Mouse (Mus musculus) brain, adult 2 months (tissue): ENCODE data around the gene Ets2.
A peak's percentile ranks its signal among the peaks of the same experiment; 100 is the strongest.
"Not testable (repeated sequence)": the region's sequence is repeated elsewhere in the genome, so short reads cannot be mapped to it uniquely, and the experiment has no call there.

ENCODE experiments used
- DNase-seq: peaks from one replicate; pipeline ENCODE4 v3.0.0; 2011; ENCODE audit warnings: low read depth, low spot score

Ets2 gene

DNA sequence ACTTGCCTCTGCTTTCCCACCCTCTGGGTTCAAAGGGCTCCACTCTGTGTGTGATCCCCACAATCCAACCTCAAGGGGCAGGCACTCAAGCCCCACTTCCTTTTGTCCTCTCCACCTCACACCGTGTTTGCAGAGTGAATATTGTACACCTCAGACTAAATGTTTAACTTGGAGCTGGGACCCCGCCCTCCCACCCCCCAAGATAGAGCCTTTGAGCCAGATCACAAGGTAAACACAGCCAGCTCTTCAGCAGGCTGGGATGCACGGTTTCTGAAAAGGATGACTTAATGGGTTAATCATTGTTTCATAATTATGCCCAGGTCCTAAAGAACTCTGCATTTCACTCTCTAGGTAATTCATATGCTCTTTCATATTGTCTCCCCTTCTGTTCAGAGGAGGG lies 2.2 kb upstream of the Ets2 start:
- DNase-seq: no peak

DNA sequence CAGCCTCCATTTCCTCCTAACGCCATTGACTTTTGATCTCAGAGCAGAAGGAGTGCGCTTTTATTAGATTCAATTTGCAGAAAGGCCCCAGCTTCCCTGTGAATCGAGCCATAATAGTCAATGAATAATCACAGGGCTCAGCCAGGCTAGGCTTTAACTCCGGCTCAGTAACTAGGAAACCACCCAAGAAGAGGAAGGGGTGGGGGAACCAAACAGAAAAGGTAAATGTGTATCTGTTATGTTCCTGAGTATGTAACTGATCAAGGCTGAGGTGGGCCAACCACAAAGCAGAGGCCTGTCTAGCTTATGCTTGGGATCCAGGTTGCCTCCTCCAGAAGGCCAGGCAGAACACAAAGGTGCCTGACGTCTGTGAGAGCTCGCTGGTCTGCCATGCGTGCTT lies 1.7 kb upstream of the Ets2 start:
- no peak for DNase-seq

DNA sequence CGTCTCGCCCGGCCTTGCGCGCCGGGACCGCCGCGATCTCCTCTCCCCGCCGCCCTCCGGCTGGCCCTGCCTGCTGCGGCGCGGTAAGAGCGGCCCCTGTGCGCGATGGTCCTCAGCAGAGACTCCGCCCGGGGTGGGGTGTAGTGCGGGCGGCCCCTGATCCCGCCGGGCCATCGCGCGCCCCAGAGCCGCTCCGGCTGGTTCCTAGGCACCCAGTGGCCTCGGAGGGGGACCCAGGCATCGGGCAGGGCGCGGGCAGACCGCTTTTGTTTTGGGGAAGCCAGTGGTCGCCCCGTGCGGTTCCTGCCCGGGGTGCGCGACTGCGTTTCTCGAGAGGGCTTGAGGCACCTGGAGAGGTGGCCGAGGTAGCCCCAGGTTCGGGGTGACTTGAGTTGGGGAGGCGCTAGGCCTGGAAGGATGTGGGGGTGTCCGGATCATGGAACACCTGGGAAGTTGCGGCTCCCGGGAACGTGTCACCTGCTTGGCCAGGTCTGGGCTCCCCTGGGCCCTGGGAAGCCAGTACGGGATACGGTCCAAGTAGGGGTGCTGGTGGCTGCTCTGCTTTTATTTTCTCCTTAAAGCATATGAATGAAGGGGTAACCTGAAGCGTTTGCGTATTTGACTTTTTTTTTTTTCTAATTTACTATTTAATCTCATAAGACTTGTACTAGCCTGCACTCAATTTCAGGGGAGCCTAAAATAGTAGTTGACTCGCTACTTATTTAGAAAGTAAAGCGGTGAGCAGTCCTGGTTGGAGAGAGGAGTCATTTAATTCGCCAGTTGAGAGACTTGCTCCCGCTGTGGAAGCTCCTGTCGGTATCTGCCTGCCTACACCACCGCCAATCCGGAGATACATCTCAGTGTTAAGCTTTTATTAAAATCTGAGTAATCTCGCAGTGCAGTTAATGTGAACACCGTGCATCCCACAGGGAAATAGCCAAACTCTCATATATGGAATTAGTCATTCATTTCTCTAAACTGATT lies 979 bp downstream of the Ets2 start:
- peak; percentile 79 for DNase-seq

DNA sequence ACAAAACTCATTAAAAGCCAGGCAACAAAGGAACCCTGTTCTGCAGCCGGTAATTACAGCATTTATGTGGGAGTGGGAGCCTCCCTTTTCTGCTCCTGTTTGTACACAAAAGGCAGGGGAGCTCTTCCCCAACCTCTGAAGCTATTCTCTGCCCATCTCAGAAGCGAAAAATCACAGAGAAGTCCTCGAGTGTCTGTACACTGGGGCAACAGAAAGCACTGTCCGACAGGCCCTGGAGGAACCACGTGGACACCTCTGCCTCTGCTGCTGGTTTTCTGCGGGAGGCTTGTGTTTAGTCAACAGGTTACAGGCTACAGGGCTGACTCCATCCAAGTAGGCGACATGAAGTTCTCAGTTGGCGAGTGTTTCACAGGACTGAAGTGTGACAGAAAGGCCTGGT lies 2.1 kb downstream of the Ets2 start:
- peak; percentile 47 for DNase-seq

DNA sequence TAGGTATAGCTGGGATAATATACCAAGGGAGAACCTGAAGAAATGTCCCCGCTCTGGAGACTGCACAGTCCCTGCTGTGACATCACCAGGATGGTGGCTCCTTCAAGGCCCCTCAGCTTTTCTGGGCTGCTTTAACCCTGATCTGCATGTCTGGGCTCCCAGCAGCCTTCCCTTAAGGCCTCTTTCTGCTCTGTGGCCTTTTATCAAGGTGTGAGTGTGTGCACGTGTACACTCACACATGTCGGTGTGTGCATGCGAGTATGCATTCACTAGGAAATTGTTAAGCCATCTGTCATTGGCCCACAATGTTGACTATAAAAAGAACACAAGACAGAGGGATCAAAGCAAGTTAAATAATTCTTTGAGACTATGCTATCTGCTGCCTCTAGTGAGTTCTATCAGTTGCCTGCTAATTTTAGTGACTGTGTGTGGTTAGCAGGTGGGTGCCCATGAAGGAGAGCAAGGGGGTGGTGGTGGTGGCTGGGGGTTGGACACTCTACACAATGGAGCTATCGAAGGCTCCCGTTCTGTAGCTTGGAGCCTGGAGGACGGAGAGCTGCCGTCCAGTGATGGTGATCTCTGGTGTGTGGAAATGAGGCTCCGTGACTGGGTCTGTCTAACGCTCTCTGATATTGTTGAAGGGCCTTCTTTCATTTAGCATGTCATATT lies 2.9 kb downstream of the Ets2 start:
- peak; percentile 64 for DNase-seq

DNA sequence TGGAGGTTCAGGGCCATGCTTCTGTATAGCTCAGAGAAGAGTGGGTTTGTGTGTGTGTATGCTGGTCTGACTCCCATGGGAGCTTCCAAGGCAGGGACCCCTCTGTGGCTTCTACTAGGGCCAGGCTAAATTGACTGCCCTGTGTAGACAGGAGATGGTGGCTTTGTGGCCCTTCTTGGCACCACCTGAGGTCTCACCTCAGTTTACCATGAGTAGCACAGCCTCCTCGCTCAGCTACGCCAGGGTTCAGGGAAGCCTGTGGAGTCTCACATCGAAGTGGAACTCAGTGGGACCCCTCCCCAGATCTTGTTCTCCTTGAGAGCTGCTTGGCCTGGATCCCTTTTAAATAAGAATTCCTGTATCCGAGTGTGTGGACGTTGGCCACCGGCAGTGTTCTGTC lies 3.9 kb downstream of the Ets2 start:
- no peak for DNase-seq

DNA sequence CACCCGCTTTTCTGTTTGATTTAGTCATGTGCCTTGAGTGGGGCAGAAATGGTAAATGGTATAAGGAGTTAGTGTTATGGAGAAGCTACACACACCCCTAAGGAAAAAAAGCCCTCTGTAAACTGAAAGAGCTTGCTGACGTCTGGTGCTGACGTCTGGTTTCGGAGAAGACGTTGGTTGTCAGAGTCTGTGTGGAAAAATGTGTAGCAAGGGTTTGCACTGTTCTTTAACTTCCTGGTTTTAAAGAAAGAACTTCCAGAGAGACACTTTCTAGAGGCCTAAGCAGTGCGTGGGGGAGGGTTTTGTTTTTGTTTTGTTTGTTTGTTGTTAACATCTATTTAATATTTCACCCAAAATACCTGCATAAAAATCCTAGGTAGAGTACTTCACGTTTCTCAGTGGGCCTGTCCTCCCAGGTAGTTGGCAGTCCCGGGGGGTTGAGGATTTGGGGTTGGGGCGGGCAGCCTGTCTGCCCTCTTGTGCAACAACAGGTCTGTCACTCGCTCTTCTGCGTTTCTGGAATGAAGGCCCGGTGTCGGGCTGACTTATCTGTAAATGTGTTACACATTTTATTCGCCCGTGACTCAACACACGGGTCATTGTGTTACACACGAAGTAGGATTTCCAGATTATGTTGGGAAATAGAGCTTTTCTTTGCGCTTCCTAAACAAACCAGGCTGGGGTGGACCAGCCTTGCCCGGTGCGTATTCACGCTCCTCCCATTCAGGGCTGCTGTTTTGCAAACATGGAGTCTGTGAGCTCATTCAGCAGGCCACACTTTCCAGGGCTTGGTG lies 6.5 kb downstream of the Ets2 start:
- DNase-seq: no peak

DNA sequence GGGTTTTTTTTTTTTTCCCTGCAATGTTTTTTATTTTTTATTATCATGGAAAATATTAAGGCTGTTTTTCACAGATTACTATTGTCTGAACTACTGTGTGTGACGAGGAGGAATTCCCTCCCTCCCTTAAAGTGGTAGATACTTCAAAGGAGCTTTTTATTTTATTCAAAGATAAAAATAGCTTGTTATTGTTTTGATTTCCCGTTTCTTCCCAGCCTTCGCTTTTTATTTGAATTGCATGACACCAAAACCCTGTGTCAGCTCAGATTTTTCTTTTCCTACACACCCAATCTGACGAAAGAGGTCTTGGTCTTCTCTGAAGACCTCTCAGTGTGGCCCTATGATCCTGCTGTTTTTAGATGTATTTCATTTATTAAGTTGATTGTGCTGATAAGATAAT lies 7.3 kb downstream of the Ets2 start:
- DNase-seq: no peak

DNA sequence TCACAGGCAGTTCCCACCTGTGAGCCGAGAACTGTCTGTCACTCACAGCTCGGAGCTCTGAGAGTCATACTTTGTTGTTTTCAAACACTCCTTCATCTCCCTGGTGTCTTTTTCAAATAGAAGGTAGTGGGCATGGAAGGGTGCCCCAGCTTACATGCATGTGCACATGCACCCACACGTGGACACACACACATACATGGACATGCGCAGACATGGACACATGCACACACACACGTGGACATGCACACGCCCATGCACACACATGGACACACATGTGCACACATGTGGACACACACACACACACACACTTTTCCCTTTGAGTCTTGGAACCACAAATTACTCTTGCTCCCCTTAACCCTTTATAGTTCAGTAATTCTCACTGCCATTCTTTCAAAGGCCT lies 8.3 kb downstream of the Ets2 start:
- DNase-seq: no peak

DNA sequence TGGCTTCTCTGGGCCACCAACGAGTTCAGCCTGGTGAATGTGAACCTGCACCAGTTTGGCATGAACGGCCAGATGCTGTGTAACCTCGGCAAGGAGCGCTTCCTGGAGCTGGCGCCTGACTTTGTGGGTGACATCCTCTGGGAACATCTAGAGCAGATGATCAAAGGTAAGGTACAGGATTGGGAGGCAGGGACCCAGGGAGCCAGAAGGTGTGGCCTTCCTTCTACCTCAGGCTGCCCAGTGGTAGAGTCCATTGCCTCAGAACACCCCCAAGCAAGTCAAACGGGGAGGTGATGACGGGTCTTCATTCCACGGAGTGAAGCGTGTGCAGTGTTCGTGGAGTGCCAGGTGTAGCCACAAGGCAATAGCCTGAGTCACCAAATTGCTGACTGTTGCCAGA lies 10.2 kb downstream of the Ets2 start:
- DNase-seq: no peak

DNA sequence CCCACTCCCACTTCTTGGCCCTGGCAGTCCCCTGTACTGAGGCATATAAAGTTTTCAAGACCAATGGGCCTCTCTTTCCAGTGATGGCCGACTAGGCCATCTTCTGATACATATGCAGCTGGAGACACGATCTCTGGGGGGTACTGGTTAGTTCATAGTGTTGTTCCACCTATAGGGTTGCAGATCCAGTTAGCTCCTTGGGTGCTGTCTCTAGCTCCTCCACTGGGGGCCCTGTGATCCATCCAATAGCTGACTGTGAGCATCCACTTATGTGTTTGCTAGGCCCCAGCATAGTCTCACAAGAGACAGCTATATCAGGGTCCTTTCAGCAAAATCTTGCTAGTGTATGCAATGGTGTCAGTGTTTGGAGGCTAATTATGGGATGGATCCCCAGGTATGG lies 11.2 kb downstream of the Ets2 start:
- DNase-seq: not testable (repeated sequence)

DNA sequence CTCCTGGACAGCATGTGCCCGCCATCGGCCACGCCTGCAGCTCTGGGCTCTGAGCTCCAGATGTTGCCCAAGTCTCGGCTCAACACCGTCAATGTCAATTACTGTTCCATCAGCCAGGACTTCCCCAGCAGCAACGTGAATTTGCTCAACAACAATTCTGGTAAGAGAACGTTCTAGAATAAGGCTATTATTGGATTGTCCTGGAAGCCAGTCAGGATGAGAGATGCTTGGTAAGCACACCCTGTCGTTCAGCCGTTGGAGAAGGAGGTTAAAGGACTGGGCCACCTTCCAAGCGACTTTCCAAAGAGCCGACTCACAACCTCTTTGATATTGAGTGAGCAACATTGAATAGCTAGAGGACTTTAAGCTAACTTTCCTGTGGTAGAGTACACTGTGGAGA lies 13.2 kb downstream of the Ets2 start:
- no peak for DNase-seq

DNA sequence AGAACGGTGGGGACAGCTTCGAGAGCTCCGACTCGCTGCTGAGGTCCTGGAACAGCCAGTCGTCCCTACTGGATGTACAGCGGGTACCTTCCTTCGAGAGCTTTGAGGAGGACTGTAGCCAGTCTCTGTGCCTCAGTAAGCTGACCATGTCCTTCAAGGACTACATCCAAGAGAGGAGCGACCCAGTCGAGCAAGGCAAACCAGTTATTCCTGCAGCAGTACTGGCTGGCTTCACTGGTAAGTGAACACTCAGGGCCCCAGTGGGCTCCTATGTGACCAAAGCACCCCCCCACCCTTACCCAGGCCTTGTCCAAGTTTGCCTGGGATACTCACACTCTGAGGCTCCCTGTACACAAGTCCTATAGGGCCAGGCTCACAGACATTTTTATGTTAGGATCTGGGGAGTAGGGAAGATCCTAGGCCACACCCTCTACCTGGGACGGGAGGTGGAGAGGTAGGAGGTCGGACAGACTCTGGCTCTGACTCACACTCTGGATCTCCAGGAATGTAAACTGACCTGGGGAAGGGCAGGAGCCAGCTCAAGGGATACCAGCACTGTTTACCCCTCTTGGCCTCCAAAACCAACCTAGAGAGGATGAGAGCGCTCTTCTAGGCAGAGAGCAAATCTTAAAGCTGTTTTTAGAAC lies 14.3 kb downstream of the Ets2 start:
- no peak for DNase-seq

DNA sequence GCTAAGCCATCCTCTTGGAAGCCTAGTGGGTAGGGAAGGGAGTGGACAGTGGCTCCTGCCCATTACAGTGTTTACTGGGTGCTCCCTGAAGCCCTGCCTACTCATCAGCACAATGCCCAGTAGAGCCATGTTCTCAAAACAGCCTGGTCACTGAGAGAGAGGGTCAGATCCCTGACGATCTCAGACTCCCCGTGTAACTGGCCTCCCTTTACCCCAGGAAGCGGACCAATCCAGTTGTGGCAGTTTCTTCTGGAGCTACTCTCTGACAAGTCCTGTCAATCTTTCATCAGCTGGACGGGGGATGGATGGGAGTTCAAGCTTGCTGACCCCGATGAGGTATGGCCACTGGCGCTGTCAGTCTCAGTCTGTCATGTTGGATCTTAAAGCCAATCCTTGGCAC lies 15.8 kb downstream of the Ets2 start:
- no peak for DNase-seq

DNA sequence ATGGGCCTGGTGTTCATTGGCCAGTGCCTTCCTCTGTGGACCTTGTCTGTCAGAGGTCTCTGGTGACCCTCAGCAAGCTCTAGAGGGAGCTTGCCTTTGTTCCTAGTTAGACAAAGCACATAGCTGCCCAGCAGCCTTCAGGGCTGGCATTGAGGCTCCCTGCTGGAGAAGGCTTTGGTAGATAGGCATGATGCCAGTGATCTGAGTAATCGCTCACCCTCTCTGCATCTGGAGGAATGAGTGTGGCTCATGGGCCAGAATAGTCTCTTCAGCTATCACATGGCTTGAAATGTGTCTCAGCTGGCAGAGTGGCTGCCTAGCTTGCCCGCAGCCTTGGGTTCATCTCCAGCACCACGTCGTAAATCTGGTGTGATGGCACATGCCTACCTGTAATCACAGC lies 16.2 kb downstream of the Ets2 start:
- DNase-seq: peak; percentile 76

DNA sequence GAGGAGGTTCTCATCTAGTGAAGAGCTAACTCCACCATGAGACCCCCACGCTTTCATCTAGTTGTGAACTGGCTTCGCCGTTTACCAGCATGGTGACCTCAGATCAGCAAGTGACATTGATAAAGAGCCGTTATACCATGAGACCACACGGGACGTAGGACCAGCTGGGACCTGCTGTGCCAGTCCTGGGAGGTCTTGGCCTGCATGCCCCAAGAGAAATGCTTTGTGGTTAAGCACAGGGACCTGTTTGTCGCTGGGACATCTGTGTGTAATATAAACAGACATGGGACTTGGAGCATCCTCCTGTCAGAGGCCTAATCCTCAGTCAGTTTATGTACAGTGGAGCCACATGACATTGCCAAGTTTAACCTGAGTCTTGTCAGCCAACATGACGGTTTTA lies 18.7 kb downstream of the Ets2 start:
- DNase-seq: no peak

DNA sequence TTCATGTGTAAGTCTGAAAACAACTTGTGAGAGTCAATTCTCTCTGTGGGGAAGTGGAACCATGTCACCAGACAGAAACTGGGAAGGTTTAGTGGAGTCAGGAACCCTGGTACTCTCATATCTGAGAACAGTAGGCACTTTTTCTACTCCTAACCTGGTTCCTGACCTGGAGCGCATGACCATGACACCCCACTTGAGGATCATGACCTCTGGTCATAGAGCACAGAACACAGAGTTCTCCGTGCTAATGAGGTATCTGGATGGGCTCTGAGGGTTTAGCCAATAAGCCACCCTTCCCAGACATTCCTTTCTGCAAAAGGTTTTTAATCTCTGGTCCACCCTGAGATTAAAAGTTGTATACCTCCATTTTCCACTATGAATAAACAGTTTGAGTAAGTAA lies 22.4 kb downstream of the Ets2 start:
- DNase-seq: no peak

DNA sequence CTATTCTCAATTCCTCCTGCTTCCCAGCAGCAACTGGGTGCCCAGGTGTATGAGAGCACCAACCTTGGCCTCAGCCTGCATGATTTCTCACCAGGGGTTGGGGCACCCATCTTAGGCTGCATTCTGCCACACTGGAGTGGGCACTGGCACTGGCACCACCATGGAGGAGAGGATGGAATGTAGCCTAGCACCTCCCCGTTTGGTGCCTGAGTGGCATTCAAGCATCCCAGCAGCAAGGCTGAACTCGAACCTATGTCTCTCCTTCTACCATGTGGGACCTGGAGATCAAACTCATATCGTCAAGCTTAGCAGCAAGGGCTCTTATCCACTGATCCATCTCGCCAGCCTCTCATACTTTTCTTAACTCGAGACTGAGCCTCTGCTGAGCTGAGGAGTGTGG lies 22.9 kb downstream of the Ets2 start:
- no peak for DNase-seq

DNA sequence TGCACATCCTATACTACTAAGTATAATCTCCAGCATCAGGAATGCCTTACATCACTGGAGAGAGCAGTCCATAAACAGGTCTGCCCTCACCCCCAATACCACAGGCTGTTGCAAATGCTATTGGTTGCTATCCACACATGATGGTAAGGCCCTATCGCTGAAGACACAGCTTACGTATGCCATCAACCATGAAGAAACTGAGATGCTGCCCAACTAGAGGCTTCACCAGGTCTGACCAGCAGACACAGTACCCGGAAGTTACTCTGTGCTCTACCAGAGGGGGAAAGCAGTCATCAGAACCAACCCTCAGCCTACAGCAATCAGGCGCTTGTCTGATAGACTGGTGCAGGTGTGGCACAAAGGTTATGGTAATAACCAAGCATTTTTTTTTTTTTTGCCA lies 24.9 kb downstream of the Ets2 start:
- no peak for DNase-seq

DNA sequence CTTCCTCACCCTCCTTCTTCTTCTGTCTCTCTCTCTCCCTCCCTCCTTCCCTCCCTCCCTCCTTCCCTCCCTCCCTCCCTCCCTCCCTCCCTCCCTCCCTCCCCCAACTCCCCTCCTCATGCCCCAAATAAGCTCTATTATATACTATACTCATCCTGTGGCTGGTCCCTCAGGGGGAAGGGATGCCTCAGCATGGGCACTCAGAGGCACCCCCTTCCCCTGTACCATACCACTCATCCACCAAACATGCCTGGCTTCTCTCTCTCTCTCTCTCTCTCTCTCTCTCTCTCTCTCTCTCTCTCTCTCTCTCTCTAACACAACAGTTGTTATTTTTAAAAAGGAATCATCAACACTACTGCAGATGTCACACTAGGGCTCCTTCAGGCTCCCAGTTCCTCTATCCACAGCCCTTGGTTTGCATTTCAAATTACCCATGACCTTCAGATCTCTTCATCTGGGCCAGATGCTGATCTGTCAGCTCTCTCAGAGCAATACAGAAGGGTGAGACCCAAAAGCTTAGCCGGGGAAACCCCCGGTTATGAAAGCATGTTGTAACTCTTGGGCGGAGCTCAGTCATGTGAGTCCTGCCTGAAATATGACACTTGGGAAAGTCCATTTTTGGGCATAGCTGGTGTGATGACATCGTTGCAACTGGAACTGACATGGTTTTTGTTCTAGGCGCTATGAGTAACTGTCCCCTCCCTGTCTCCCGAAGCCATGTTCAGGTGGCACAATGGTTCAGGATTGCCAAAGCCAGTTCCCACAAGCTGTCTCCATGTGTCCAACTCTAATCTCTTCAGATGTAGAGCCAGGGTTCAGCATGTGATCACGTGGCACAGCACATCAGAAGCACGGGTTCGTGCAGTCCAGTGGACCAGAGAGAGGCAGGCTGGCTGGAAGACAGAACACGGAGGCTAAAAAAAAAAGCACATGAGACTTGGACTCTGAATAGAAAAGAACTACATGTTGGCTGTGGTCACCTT lies 26.9 kb downstream of the Ets2 start:
- no peak for DNase-seq

DNA sequence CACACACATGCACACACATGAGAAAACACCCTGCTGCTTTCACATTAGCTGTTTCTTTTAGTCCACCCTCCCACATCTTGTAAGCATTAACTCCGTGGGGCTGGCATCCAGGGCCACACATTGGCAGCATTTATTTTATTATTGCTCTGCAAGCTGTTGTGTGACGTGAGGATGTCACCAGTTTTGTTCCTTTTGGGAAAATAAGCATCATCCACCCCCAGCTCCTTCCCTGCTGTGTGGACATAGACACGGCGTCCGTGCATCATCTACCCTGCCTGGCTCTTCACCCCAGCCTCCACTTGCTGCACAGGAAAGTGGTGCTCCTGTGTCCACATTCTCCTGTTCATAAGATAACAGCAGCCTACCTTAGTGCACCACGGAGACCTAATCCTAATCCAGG lies 27.9 kb downstream of the Ets2 start:
- DNase-seq: peak; percentile 47
